Mouse (Mus musculus) forebrain, embryonic 12.5 days (tissue): Measurements from ENCODE around the gene Ctsh. TPM values are rescaled to one million over a fixed set of nuclear protein-coding genes. Genes with fewer than 3 reads are reported as not detected.

Source experiments
- ATAC-seq: fragments of 200-750 bp; cut with Nextera tagmentation; 2 replicates; pipeline ENCODE4 v1.8.0; 2017; ENCODE audit warnings: moderate TSS enrichment; ENCODE audit not compliant: low FRiP score
- H3K27ac ChIP-seq: fragments of 300-500 bp; sonication (generic); 2 replicates; pipeline ENCODE4 v1.5.1; 2016; ENCODE audit warnings: mild to moderate bottlenecking
- H3K27me3 ChIP-seq: fragments of 300-500 bp; sonication (generic); 2 replicates; pipeline ENCODE4 v1.6.1; 2016; ENCODE audit warnings: mild to moderate bottlenecking
- H3K36me3 ChIP-seq: fragments of 300-500 bp; sonication (generic); replicated peaks from 2 replicates; pipeline ENCODE4 v1.6.1; 2016; ENCODE audit warnings: mild to moderate bottlenecking
- H3K4me1 ChIP-seq: fragments of 300-500 bp; sonication (generic); 2 replicates; pipeline ENCODE4 v1.6.1; 2016
- H3K4me2 ChIP-seq: fragments of 300-500 bp; sonication (generic); 2 replicates; pipeline ENCODE4 v1.6.1; 2016; ENCODE audit warnings: mild to moderate bottlenecking, moderate library complexity
- H3K4me3 ChIP-seq: fragments of 300-500 bp; sonication (generic); replicated peaks from 2 replicates; pipeline ENCODE4 v1.5.1; 2016; ENCODE audit warnings: mild to moderate bottlenecking
- H3K9ac ChIP-seq: fragments of 300-500 bp; sonication (generic); 2 replicates; pipeline ENCODE4 v1.6.1; 2016; ENCODE audit warnings: mild to moderate bottlenecking
- H3K9me3 ChIP-seq: fragments of 300-500 bp; sonication (generic); 2 replicates; pipeline ENCODE4 v1.6.1; 2016
- WGBS: fragments of 180-500 bp; shearing (Covaris S2); methylation state at CpG from one replicate; pipeline ENCODE4 v1.1.7; 2016; 5-methylcytosine and 5-hydroxymethylcytosine counted together
- polyA plus RNA-seq: library from polyadenylated mRNA; unstranded; fragments of >200 nt; fragmentation: Nextera tagmentation; extraction: Ambion mirVana; gene quantifications from 2 replicates; pipeline ENCODE4 v1.2.1, GENCODE M21; 2016

Ctsh gene
- polyA plus RNA-seq, 1 experiment from 2014 or later, result 7.5 TPM

DNA sequence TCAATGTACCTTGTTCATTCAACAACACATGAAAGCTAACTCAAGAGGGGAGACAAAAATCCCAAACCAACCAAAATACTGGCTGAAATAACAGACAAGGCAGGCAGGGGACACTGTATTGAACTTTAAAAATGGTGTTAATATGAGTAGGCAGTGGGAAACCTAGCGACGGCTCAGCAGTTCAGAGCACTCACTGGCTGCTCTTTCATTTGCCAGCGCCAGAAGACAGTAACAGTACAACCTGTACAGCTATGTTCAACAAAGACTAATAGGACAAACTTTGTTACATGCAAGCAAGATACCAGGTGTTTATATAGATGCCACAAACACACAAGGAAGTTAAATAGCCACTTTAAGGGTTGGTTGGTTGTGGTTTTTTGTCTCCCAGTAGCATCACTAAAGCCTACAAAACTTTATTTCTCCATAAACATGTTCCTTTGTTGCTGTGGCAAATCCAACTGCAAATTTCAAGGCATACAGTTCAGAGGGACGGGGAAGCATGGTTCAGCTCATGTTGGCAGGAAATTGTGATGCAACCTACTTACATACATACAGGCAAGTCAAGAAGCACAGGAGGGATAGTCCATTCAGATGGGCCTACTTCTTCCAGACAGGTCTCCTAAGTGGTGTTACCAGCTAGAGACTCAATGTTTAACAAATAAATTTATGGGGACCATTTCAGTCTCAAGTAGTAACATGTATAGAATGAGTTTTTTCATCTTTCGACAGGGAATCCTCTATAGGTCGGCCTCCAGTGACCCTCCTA lies 35.6 kb downstream of the Ctsh start:
- H3K4me1 ChIP-seq, result no peaks in the 10 kb centered on the region
- no peak for ATAC-seq
- H3K27ac ChIP-seq, result no peak overlapping the region
- H3K9ac ChIP-seq, result no peak overlapping the region
- 91% methylated on average over 6 of the region's 6 CpGs for WGBS
- peaks cover 64% of the 10 kb centered on the region for H3K36me3 ChIP-seq
- H3K4me3 ChIP-seq, result no peak overlapping the region
- H3K27me3 ChIP-seq, result no peaks in the 10 kb centered on the region
- no peaks in the 10 kb centered on the region for H3K9me3 ChIP-seq
- no peak overlapping the region for H3K4me2 ChIP-seq

DNA sequence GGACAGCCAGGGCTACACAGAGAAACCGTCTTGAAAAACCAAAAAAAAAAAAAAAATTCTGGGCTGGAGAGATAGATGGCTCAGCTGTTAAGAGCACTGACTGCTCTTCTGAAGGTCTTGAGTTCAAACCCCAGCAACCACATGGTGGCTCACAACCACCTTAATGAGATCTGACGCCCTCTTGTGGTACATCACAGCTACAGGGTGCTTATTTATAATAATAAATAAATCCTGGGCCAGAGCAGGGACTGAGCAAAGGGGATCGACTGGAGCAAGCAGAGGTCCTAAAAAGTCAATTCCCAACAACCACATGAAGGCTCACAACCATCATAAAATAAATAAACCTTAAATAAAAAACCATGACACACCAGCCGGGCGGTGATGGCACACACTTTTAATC lies 45.0 kb downstream of the Ctsh start:
- WGBS, result 91% methylated on average over 5 of the region's 5 CpGs
- H3K27ac ChIP-seq, result no peak overlapping the region
- H3K27me3 ChIP-seq, result no peaks in the 10 kb centered on the region
- H3K9me3 ChIP-seq, result no peaks in the 10 kb centered on the region
- H3K9ac ChIP-seq, result no peak overlapping the region
- H3K4me3 ChIP-seq, result no peak overlapping the region
- H3K4me1 ChIP-seq, result no peaks in the 10 kb centered on the region
- ATAC-seq, result no peak
- peaks cover 83% of the 10 kb centered on the region for H3K36me3 ChIP-seq
- H3K4me2 ChIP-seq, result no peak overlapping the region

DNA sequence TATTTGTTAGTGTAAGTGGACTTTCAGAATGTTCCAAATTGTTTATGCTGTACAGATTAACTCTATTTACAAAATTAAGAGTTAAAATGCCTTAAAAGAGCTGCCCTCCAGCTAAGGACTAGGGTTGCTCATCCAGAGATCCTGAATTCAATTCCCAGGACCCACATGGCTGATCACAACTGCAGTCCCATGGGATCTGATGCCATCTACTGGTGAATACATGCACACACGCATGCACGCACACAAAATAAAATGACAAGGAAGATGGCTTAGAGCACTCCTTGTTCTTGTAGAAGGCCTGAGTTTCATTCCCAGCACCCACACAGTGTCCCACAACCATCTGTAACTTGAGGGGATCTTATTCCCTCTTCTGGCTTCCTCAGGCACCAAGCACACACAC lies 46.8 kb downstream of the Ctsh start:
- no peak for ATAC-seq
- Histone ChIP-seq H3K9ac (no peak overlapping the region), H3K4me1 (no peaks in the 10 kb centered on the region), H3K4me3 (no peak overlapping the region), H3K27ac (no peak overlapping the region), H3K36me3 (peaks cover 83% of the 10 kb centered on the region), H3K27me3 (no peaks in the 10 kb centered on the region), H3K9me3 (no peaks in the 10 kb centered on the region), H3K4me2 (no peak overlapping the region)
- 81% methylated on average over 2 of the region's 2 CpGs for WGBS

DNA sequence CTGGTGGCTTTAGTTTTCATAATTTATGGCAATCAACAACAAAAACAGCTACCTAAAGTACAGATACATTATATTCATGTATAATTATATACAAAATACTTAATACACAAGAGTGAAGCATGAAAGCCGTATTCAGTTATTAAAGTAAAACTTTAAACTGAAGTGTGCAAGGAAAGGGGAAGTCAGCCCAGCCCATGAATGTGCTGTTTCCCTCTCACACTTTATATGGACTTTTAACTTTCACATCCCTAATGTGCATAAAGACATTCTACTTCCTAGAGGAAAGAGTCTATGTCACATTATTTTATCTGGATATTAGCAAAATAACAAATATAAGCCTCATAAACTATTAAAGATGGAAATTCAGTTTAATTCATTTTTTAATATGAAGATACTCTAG lies 51.5 kb downstream of the Ctsh start:
- Histone ChIP-seq H3K27ac (no peak overlapping the region), H3K4me2 (no peak overlapping the region), H3K9ac (no peak overlapping the region), H3K36me3 (peaks cover 61% of the 10 kb centered on the region), H3K9me3 (no peaks in the 10 kb centered on the region), H3K27me3 (no peaks in the 10 kb centered on the region), H3K4me3 (no peak overlapping the region), H3K4me1 (no peaks in the 10 kb centered on the region)
- no peak for ATAC-seq
- WGBS, result 94% methylated on average over 1 of the region's 1 CpGs

- WGBS, result 96% methylated on average over 1 of the region's 1 CpGs
- no peak for ATAC-seq
- peaks cover 48% of the 10 kb centered on the region for H3K36me3 ChIP-seq
Observed at GRCm38 (mm10) chr9:90106915-90107314, 53.0 kb downstream of the Ctsh start.

GRCm38 (mm10) chr9:90108272-90108671 lies 54.3 kb downstream of the Ctsh start:
- peaks cover 39% of the 10 kb centered on the region for H3K36me3 ChIP-seq

More at GRCm38 (mm10) chr9:90106915-90107314, 53.0 kb downstream of the Ctsh start:
- H3K4me1 ChIP-seq, result peaks cover 6% of the 10 kb centered on the region
- no peaks in the 10 kb centered on the region for H3K9me3 ChIP-seq
- no peak overlapping the region for H3K27ac ChIP-seq
- H3K27me3 ChIP-seq, result no peaks in the 10 kb centered on the region
- no peak overlapping the region for H3K4me3 ChIP-seq
- H3K4me2 ChIP-seq, result no peak overlapping the region
- H3K9ac ChIP-seq, result no peak overlapping the region

GRCm38 (mm10) chr9:90109386-90109785 lies 55.4 kb downstream of the Ctsh start:
- peaks cover 16% of the 10 kb centered on the region for H3K4me1 ChIP-seq
- no peak overlapping the region for H3K4me3 ChIP-seq
- H3K9ac ChIP-seq, result no peak overlapping the region
- no peak overlapping the region for H3K27ac ChIP-seq
- 90% methylated on average over 6 of the region's 6 CpGs for WGBS
- no peak overlapping the region for H3K4me2 ChIP-seq
- no peaks in the 10 kb centered on the region for H3K9me3 ChIP-seq
- H3K27me3 ChIP-seq, result no peaks in the 10 kb centered on the region
- ATAC-seq, result no peak
- H3K36me3 ChIP-seq, result peaks cover 29% of the 10 kb centered on the region

More at GRCm38 (mm10) chr9:90108272-90108671, 54.3 kb downstream of the Ctsh start:
- Histone ChIP-seq H3K27ac (no peak overlapping the region), H3K27me3 (no peaks in the 10 kb centered on the region), H3K4me1 (peaks cover 16% of the 10 kb centered on the region), H3K9me3 (no peaks in the 10 kb centered on the region), H3K9ac (no peak overlapping the region), H3K4me3 (no peak overlapping the region), H3K4me2 (no peak overlapping the region)
- no peak for ATAC-seq

GRCm38 (mm10) chr9:90113151-90113550 lies 59.2 kb downstream of the Ctsh start:
- 3% methylated on average over 13 of the region's 13 CpGs for WGBS
- peaks cover 16% of the 10 kb centered on the region for H3K4me1 ChIP-seq
- peaks cover 8% of the 10 kb centered on the region; the same call in 1 of the 2 replicates for H3K36me3 ChIP-seq
- no peak for ATAC-seq
- peak overlapping the region; percentile 97 for H3K9ac ChIP-seq
- no peaks in the 10 kb centered on the region for H3K27me3 ChIP-seq
- peak overlapping the region; percentile 90 for H3K4me3 ChIP-seq
- peak overlapping the region; percentile 93 for H3K4me2 ChIP-seq
- 0 out of 2 replicates have a peak overlapping the region, but pooled peaks have one; percentile 97 for H3K27ac ChIP-seq
- no peaks in the 10 kb centered on the region for H3K9me3 ChIP-seq

DNA sequence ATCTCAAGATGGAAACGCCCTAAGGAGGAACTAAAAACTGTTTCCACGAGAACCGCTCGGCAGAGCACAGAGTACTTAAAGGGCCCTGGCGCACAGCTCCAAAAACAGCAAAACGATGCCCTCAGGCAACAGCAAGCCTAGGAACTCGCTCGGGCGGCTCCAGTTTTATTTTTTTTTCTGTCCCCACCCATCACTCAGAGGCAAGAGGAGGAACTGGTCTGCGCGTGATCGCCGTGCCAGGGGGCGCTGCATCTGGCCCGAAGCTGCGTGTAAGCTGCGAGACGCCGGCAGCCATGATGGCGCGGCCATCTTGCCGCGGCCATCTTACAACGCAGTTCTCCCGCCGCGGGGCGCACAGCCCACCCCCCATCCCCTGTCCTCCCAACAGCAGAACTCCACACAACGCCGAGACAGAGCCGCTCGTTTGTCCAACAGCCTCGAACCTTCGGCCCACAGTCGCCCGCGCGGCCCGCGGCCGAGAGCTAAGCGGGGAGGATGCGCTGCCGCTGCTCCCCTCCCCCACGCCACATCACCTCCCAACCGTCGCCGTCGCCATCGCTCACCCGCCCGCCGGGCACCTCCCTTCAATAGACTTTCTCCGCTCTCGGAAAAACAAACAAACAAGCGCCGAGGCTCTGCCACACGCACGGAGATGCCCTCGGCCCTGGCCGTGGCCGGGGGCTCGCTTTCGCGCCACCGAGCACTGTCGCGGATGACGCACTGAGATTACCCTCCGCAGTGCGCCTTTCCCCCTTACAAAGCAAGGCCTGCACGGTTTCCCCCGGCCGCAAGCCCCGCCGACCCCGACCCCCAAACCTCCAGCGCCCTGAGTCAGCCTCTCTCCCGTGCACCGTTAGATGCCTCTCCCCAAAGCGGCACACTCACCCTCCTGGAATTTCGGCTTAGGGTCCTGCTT lies 60.0 kb downstream of the Ctsh start:
- H3K36me3 ChIP-seq, result peaks cover under 1% of the 10 kb centered on the region; the same call in 1 of the 2 replicates
- peak overlapping the region; percentile 93 for H3K4me2 ChIP-seq
- ATAC-seq, result peak; percentile 76
- no peaks in the 10 kb centered on the region for H3K27me3 ChIP-seq
- H3K4me3 ChIP-seq, result peak overlapping the region; percentile 90
- H3K27ac ChIP-seq, result peak overlapping the region; percentile 97
- H3K9me3 ChIP-seq, result no peaks in the 10 kb centered on the region
- WGBS, result under 1% methylated on average over 81 of the region's 82 CpGs
- peaks cover 16% of the 10 kb centered on the region for H3K4me1 ChIP-seq
- H3K9ac ChIP-seq, result peak overlapping the region; percentile 97

DNA sequence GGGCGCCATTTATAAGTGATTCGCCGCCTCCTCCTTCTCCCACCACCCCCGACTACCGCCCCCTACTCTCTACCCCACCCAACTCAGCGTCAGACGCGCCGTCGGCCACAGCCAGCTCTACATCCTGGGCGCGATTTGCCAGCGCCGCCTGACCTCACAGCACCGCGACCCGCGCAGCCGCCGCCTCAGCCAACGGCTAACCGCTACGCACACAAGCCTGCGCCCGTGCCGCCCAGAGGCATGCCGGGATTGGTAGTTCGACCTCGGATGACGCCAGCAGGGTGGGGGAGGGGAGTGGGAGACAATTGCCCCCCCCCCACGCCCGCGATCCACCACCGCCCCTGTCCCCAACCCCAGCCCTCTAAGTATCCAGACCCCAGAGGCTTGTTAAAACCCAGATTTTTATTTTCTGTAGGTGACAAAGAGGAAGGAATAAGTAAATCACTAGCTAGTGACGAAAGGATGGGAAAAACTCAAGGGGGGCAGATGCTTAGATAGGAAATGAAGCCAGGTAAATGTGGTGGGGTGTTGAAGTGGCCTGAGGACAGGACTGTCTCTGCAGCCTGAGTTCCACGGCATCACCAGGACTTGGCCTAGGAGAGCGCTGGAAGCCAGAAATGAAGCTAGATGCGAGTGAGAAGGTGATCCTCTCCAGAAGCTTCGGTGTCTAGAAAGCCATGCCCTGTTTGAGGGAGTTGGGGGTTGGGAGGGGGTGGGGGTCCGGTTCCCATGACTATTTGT lies 60.8 kb downstream of the Ctsh start, which contains the start of gene Morf4l1:
Gene Morf4l1, minus strand, starts transcription at position 208 of the 741 bp plus-strand sequence.
- Histone ChIP-seq H3K9ac (peak within 1 kb of the TSS; percentile 97), H3K4me3 (peak within 1 kb of the TSS; percentile 90), H3K36me3 (no peaks in the 10 kb centered on the region), H3K27ac (peak within 1 kb of the TSS; percentile 97), H3K4me2 (peak within 1 kb of the TSS; percentile 93), H3K9me3 (no peaks in the 10 kb centered on the region), H3K27me3 (no peaks in the 10 kb centered on the region), H3K4me1 (peaks cover 16% of the 10 kb centered on the region)
- peak; percentile 99 for ATAC-seq
- 1% methylated on average over 37 of the region's 40 CpGs for WGBS

DNA sequence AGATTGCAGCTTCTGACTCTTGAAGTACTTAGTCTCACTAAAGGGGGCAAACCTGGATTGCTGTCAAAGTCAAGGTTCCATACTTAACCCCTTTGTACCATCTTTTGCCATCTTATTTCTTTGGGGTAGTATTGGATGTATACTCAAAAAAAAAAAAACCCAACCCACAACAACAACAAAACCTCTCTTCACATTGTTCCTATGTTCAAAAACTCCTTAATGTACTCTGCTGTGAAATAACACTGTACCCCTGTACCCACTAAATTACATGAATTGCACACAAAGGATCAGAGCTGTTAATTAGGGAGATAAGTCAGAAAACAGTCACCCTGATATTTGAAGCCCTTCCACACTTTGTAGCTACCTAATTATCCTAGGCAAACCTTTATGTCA lies 61.4 kb downstream of the Ctsh start:
- peak overlapping the region; percentile 90 for H3K4me3 ChIP-seq
- peak overlapping the region; percentile 64 for H3K4me2 ChIP-seq
- H3K27me3 ChIP-seq, result no peaks in the 10 kb centered on the region
- peak overlapping the region; percentile 58; the same call in 1 of the 2 replicates for H3K9ac ChIP-seq
- no peak for ATAC-seq
- H3K27ac ChIP-seq, result no peak overlapping the region
- no peaks in the 10 kb centered on the region for H3K36me3 ChIP-seq
- peaks cover 16% of the 10 kb centered on the region for H3K4me1 ChIP-seq
- H3K9me3 ChIP-seq, result no peaks in the 10 kb centered on the region

DNA sequence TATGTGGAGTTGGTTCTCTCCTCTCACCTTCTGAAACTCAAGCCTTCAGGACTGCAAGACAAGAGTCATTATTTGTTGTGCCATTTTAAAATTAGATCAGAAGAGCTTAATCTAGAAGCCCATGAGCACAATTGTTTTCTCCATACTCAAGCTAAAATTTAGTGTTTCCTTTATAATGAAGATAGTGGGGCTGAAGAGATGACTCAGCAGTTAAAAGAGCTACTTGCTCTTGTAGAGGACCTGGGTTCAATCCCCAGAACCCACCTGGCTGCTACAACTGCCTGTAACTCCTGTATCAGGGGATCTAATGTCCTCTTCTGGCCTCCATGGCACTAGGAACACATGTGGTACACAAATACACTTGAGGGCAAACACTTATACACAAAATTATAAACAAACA lies 63.3 kb downstream of the Ctsh start:
- no peak overlapping the region for H3K4me3 ChIP-seq
- no peak for ATAC-seq
- no peak overlapping the region for H3K9ac ChIP-seq

More for the DNA sequence above, 63.3 kb downstream of the Ctsh start:
- Histone ChIP-seq H3K36me3 (no peaks in the 10 kb centered on the region), H3K4me2 (no peak overlapping the region), H3K9me3 (no peaks in the 10 kb centered on the region), H3K27ac (no peak overlapping the region), H3K4me1 (peaks cover 8% of the 10 kb centered on the region), H3K27me3 (no peaks in the 10 kb centered on the region)
